Mouse (Mus musculus) retina, adult 2 months (tissue): ENCODE results near the gene Sstr5.

ENCODE experiments used
- DNase-seq: peaks from one replicate; pipeline ENCODE4 v3.0.0-alpha.2; 2012; ENCODE audit warnings: low read depth, low spot score

The Sstr5 gene

GRCm38 (mm10) chr17:25497013-25497412 is at the start of gene Sstr5:
Sstr5 (minus strand) TSS chr17:25497288.
- DNase-seq: no peak

- DNase-seq: no peak
Measured at GRCm38 (mm10) chr17:25541768-25542167, 44.7 kb upstream of the Sstr5 start.

- no peak for DNase-seq
Measured at GRCm38 (mm10) chr17:25540731-25541130, 43.6 kb upstream of the Sstr5 start.

GRCm38 (mm10) chr17:25538945-25539875 is 42.1 kb upstream of the Sstr5 start:
- DNase-seq: no peak

- no peak for DNase-seq
Measured at GRCm38 (mm10) chr17:25530357-25531022, 33.4 kb upstream of the Sstr5 start.

- DNase-seq: no peak
Measured at GRCm38 (mm10) chr17:25522080-25522479, 25.0 kb upstream of the Sstr5 start.

GRCm38 (mm10) chr17:25520492-25520891 is 23.4 kb upstream of the Sstr5 start:
- no peak for DNase-seq

GRCm38 (mm10) chr17:25519511-25519910 is 22.4 kb upstream of the Sstr5 start:
- no peak for DNase-seq

- no peak for DNase-seq
Measured at GRCm38 (mm10) chr17:25518144-25518543, 21.1 kb upstream of the Sstr5 start.

- DNase-seq: no peak
Measured at GRCm38 (mm10) chr17:25516315-25516714, 19.2 kb upstream of the Sstr5 start.

GRCm38 (mm10) chr17:25514055-25514454 is 17.0 kb upstream of the Sstr5 start:
- DNase-seq: no peak

- no peak for DNase-seq
Measured at GRCm38 (mm10) chr17:25511876-25512275, 14.8 kb upstream of the Sstr5 start.

- DNase-seq: no peak
Measured at GRCm38 (mm10) chr17:25510074-25510830, 13.2 kb upstream of the Sstr5 start.

- no peak for DNase-seq
Measured at GRCm38 (mm10) chr17:25508860-25509577, 11.9 kb upstream of the Sstr5 start.

- DNase-seq: peak; percentile 20
Measured at GRCm38 (mm10) chr17:25507799-25508198, 10.7 kb upstream of the Sstr5 start.

- no peak for DNase-seq
Measured at GRCm38 (mm10) chr17:25502599-25502998, 5.5 kb upstream of the Sstr5 start.

- DNase-seq: no peak
Measured at GRCm38 (mm10) chr17:25482092-25482491, 15.0 kb downstream of the Sstr5 start.

- no peak for DNase-seq
Measured at GRCm38 (mm10) chr17:25480820-25481219, 16.3 kb downstream of the Sstr5 start.

GRCm38 (mm10) chr17:25480152-25480551 is 16.9 kb downstream of the Sstr5 start:
- DNase-seq: no peak

- no peak for DNase-seq
Measured at GRCm38 (mm10) chr17:25475946-25476744, 20.9 kb downstream of the Sstr5 start.
